Mouse (Mus musculus): ENCODE results near the gene Serpina3k.
A peak's percentile ranks its signal among the peaks of the same experiment; 100 is the strongest.
"Not testable (repeated sequence)": the region's sequence is repeated elsewhere in the genome, so short reads cannot be mapped to it uniquely, and the experiment has no call there.

Serpina3k gene

DNA sequence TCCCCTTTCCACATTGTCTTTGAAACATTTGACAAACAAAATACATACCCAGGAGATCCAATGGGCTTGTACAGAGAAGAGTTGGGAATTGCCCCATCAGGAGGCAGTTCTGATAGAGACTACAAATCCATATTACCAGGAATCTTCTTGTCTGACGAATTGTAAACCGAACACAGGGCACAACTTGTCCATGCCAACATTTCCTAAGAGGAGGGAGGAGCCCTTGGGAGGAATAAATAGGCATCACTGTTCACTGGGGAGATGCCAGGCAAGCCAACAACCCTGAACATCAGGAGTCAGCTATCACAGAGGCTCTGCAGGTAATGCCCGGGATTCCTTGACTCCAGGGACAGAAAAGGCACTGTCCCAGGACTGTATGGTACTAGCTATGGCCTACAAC, at the start of gene Serpina3k, which contains the start of gene Serpina3m:
Gene Serpina3k, plus strand, starts transcription at position 261 of the 400 bp plus-strand sequence.
Gene Serpina3m, plus strand, starts transcription at position 261 of the 400 bp plus-strand sequence.
- DNase-seq (ENCODE audit: low spot score), result not testable (repeated sequence)

DNA sequence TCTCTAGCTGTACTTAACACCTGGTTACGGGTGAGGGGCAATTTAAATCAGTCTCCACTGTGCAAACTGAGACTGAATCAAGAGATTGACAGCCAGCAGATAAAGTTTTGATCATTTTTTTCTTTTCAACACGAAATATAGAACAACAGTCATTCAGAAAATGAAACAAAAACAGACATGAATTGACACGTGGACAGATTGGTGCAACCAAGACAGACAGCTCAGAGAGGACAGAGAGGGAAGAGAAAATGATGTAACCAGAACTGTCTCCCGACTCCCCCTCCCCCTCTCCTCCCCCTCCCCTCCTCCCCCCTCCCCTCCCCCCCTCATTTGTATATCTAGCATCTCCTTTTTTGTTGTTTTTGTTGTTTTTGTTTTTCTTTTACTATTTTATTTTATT, 48.4 kb upstream of the Serpina3k start:
- DNase-seq (ENCODE audit: low spot score), result no peak

DNA sequence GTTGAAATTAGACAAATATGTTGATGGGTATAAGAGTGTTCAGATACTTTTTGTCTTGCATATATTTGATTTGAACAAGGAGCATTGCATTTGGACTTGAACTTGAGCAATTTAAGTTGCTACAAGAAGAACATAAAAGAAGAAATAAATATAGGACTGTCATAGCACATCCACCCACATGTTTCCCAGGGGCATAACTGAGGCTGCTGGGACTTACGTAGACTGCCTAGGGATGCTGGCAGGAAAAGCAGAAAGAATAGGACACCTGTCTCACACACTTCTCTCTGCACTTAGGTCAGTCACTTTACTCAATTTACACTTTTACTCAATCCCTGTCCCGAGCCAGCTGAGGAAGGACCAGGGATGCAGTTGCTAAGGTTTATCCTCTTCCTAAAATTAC, 44.3 kb upstream of the Serpina3k start:
- DNase-seq (ENCODE audit: low spot score), result no peak

DNA sequence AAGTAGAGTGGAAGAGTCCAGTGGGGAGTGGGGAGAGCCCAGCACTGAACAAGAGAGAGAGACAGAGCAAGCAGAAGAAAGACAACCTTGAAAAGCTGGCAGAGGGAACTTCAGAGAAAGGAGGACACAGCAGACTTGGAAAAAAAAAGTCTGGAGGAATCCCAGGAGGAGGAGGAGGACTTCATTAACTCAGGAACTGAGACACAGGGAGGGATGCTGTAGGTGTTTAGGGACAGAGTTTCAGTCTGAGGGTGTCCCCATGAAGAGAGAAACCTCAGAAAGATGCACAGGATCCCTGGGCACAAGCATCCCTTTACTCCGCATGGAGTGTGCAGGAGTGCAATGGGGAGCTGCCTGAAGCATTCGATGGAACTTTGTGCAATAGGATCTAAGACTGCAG, 40.2 kb upstream of the Serpina3k start:
- DNase-seq (ENCODE audit: low spot score), result no peak

DNA sequence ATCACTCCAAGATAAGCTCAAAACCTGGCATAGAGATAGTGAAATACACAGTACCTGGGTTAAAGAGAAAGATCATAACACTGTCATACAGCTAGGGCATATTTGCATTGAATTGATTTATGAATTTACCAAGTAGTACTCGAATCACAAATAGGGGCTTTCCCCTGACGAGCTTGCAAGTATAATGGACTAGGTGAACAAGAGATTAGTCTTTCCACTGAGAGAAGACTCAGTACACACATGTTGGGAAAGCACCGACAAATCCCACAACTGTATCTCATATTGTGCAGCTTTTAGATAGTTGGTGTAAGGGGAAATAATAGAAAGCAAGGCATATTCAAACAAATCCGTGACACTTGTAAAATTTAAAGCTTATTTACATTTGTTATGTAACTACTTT, 32.3 kb upstream of the Serpina3k start:
- DNase-seq (ENCODE audit: low spot score), result no peak

DNA sequence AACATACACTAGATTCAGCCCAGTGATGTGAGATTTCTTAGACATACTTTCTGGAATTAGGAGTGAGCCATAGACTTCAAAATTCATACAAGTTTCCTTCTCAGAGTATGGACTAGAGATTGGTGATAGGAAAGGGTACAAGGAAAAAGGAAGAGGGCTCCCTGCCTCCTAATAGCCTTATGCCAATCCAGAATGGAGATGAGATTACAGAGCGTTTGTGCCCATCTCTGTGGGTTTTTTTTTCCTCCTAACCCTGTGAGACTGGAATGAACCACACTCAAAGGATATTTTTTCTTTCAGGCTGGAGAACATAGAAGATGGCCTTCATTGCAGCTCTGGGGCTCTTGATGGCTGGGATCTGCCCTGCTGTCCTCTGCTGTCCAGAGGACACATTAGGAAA, 24.0 kb upstream of the Serpina3k start, which contains the start of gene Serpina3j:
Gene Serpina3j, plus strand, starts transcription at position 301 of the 400 bp plus-strand sequence.
- DNase-seq (ENCODE audit: low spot score), result no peak

DNA sequence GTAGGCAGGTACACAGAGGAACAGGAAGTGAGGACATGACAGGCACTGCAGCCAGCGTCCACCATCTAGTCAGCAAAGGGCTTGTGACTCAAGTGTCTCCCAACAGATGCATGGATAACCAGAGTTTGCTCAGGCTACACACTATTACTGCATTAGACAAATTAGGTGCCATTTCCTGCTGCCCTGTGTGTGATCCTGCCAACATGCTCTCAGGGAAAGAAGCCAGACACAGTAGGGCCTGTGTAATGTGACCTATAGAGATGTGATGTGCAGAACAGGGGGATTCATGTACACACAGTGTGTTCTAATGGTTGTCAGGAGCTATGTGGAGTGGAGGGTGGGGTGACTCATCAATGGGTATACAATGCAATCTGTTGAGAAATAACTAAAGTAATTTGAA, 15.8 kb upstream of the Serpina3k start:
- DNase-seq (ENCODE audit: low spot score), result no peak

DNA sequence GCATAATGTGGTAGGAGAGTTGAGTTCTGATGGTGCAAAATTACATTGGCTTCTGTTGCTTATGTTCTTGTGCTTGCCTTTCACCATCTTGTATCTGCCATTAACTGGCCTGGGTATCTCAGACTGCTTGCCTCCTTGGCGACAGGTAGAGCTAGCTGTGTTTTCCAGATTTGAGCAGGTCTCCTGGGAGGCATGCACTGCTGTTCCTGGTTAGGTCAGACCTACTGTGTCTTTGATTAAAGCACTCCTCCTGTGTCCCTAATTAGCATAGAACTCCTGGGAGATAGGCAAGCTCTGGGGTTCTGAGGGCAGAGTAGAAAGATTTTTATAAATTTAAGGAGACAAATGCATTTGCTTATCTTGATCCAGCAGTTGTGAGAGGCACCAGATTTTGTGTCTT, 6.6 kb upstream of the Serpina3k start:
- DNase-seq (ENCODE audit: low spot score), result no peak

DNA sequence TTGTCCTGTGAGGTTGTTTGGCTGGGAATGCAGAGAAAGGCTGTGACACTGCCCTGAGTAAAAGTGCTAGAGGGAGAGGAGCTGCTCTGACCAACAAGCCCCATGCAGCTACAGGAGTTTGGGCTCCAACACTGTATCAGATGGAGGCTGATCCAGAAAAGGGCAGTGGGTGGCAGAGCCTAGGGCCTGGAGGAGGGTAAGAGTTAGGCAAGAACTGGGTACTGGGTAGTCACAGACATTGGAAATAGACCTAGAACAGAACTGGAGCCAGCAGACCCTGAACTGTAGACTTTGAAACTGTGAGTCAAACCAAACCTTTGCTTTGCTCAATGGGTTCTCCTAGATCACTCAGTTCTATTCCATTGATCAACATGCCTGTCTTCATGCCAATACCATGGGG, 1.4 kb upstream of the Serpina3k start:
- DNase-seq (ENCODE audit: low spot score), result not testable (repeated sequence)

DNA sequence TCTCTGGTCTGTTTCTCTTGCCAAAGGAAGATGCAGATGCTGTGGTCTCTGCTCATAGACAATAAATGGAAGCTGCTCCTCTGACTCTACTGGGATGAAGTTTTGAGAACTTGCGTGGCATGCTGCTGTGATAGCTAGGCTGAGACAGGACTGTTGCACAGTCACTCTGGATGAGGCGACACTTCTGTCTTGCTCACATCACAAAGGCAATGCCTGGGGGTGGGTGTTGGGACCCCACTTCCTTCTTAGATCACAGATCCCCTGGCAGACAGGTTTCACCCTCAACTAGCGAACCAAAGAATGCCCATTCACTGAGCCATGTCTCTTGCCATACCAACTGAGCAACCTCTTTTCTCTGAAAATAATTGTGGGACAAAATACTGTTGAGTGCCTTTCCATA, 419 bp downstream of the Serpina3k start:
- no peak for DNase-seq (ENCODE audit: low spot score)

DNA sequence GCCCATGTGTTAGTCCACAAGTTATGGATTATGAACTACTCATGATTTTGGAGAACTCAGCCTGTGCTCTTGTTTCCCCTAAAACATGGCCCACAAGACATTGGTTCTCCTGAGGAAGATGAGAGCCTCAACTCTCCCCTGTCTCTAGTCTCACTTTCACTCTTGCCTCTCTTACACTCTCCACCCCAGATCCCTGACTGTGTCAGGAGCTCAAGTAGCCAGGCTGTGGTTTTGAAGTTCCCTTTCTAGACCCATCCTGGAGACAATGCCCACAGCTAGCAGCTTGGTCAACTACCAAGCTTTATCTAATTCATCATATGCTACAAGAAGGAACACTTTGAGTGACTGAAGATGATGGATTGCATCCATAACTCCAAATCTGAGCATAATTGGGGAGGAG, 4.2 kb downstream of the Serpina3k start:
- DNase-seq (ENCODE audit: low spot score), result not testable (repeated sequence)

DNA sequence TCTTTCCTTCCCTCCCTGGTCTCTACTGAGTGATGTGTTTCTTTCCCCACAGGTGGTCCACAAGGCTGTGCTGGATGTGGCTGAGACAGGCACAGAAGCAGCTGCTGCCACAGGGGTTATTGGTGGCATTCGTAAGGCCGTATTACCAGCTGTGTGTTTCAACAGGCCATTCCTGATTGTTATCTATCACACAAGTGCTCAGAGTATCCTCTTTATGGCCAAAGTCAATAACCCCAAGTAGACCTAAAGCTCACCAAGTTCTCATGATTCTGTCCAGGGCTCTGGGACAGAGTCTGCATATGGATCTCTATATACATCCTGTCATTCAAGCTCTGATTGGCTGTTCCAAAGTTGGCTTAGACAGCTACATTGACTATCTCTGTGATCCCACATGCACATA, 6.9 kb downstream of the Serpina3k start:
- DNase-seq (ENCODE audit: low spot score), result no peak

DNA sequence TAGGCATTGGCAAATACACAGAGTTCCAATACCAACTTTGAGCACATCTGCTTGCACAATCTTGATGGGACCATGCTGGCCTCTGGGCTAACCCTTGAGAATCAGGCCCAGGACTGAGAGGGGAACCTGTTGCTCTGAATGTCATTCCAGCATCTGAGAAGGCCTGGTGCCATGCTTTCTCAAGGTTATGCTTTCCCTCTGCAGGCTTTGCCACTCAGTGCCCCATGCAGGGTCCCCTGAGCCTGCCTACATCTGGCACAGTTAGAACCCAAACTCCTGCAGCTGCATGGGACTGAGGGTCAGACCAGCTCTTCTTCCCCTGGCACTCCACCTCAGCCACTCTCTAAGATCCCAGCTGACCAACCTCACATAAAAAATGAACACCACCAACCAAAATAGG, 7.4 kb downstream of the Serpina3k start:
- DNase-seq (ENCODE audit: low spot score), result no peak

DNA sequence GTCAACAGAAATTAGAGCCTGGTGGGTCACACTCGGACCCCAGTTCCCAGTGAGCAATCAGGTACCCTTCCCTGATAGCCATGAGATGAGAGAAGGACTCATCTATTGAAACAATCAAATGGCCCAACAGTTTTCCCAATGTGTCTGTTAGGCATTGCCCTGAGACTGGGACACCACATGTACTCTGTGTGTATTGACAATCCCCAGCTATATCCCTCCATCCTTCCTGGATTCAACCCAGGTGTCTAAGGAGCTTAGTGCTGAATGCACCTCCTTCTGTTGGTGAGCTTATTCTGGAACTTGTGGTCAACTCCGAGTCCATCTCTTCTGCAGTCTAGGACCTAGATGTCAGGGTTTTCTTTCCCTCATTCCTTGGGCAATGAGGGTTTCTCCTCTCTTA, 8.8 kb downstream of the Serpina3k start:
- no peak for DNase-seq (ENCODE audit: low spot score)

DNA sequence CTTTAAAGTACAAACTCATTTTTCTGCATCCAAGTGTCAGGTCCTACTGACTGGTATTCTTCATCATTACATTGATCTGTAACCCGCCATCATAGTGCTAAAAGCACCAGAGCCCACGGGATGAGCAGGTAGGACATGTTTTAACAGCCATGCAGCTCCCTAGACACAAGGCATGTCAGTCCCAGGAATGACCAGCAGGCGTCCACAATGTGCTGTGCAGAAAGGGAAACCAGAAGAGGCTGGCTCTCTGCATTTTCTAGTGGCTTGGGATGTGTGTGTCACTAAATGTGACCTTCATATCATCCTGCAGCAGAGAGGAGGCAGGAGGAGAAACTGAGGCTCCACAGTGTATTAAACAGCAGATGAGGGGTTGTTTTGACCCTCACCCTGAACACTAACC, 13.5 kb downstream of the Serpina3k start:
- peak; percentile 65 for DNase-seq (ENCODE audit: low spot score)

DNA sequence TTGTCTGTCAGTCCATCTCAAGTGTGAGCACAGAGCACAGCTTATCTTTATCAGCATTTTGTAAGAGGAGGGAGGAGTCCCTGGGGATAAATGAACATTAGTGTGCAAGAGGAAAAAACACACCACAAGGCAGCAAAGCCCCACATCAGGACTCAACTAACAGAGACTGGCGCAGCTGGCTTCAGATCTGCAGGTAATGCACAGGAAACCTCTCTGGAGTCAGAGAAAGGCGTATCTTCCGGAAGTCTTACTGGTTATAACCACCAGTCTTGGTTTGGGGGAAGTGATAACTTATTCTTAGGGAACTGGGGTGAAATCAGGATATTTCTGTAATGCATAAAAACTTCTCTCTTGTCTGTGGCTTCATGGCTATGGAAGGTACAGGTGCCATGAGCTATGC, 17.7 kb downstream of the Serpina3k start:
- DNase-seq (ENCODE audit: low spot score), result no peak

DNA sequence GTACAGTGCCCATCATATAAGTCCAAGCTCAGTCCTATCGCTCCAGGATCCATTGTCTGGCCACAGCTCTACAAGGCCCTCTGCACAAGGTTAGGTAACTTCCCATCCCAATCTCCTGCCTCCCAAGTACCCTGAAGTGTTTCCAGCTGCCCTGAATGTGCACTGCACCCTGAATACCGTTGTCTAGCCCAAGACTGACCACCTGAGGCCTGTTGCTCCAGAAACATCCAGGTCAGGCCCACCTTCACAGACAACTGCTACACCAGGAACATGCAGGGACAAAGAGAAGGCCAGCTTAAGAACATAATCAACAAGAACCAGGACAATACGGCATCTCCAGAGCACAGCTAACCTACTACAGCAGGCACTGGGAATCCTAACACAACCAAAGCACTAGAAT, 31.7 kb downstream of the Serpina3k start:
- DNase-seq (ENCODE audit: low spot score), result no peak

DNA sequence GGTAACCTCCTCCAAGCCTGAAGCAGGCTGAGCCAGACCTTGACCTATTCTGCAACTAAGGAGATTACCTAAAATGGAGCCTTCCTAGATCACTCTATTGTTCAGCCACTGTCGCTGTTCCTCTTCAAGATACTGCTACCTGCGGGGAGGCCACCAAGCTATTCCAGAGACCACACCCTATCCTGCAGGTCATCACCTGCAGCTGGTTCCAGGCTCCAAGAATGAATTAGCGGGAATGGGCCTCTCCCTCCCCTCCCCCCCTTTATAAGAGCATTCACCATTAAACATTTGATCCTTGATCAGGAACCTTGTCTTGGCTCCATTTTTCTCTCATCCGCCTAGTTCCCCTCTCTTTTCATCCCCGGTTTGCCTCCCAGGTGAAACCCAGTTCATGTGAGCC, 38.9 kb downstream of the Serpina3k start:
- not testable (repeated sequence) for DNase-seq (ENCODE audit: low spot score)

DNA sequence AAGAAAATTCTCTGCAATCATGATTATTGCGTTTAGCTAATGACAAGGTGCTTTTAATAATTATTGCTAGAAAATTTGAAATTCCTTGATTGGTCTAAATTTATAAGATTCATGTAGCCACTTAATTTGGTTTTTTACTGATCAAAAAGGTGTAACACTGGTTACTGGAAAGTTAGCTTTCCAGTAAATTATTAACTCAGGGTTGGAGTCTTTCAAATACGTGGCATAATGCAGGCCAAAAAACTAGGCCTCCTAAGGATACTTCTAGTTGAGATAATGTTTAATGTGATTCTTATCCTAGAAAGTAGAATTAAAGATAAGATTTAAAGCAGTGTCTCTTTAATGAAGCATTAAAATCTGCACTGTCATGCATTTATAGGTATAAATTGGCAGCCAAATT, 40.1 kb downstream of the Serpina3k start:
- DNase-seq (ENCODE audit: low spot score), result not testable (repeated sequence)

DNA sequence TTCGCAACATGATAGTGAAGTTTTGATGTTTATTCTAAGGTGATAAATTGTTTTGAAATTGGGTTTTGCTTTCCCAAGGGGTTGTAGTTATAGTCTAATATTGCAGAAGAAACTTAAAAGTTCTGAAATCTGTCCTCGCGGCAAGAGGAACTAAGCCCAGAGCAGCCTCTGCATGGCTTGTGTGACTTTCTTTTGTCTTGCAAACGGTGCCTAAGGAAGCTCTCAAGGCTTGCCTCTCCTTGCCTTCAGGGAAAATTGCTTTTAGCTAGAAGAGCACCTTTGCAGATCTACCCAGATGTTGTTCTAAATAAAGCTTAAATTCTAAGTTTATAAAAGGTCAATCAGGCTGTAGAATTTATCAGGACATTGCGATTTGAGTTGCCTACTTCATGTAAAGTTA, 40.5 kb downstream of the Serpina3k start:
- not testable (repeated sequence) for DNase-seq (ENCODE audit: low spot score)

DNA sequence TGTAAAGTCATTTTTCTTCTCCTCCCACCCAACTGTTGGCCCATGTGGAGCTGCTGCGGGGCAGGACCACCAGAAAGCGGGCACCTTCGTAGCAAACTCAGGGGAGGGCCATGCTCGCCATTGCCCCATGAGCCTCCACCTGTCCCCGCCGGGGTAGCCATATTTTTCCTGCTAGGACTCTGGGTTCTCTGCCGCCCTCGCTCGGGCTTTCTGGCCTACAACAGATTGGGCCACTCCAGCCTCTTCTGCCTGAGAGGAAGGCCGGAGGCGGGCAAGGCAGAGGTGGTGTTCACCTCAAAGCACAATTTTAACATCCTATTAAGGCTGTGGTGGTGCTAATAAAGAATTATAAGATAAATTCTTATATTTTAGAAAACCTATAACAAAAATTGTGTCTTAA, 41.6 kb downstream of the Serpina3k start:
- no peak for DNase-seq (ENCODE audit: low spot score)

DNA sequence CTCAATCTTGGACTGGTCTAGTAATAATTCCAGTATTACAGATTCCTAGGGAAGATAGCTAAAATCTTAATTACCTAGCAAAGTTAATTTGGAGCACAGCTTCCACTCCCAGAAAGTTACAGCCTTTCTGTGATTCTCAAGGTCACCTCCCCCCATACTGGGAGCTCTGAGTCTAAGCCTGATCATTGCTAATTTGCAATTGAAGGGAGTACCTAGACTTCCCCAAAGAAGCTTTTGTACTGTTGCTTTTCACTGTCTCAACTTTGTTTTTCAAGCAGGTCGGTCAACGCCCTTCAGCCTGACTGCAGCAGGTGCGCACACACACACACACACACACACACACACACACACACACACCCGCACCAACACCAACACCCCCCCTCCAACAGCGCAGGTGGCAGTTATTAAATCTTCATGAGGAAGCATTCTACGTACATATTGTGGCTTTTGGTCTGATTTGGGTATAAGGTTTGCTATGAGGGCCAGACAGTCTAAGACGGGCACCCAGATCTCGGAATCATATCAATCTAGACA, 42.9 kb downstream of the Serpina3k start:
- not testable (repeated sequence) for DNase-seq (ENCODE audit: low spot score)

DNA sequence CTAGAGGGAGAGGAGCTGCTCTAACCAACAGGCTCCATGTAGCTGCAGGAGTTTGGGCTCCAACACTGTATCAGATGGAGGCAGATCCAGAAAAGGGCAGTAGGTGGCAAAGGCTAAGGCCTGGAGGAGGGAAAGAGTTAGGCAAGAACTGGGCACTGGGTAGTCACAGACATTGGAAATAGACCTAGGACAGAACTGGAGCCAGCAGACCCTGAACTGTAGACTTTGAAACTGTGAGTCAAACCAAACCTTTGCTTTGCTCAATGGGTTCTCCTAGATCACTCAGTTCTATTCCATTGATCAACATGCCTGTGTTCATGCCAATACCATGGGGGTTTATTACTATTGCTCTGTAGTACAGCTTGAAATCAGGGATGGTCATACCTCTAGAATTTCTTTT, 47.7 kb downstream of the Serpina3k start:
- DNase-seq (ENCODE audit: low spot score), result not testable (repeated sequence)

DNA sequence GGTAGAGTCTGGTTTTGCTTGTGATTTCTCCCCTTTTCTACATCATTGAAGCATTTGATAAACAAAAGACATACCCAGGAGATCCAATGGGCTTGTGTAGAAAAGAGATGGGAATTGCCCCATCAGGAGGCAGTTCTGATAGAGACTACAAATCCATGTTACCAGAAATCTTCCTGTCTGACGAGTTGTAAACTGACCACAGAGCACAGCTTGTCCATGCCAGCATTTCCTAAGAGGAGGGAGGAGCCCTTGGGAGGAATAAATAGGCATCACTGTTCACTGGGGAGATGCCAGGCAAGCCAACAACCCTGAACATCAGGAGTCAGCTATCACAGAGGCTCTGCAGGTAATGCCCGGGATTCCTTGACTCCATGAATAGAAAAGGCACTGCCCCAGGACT, 48.6 kb downstream of the Serpina3k start:
- not testable (repeated sequence) for DNase-seq (ENCODE audit: low spot score)

DNA sequence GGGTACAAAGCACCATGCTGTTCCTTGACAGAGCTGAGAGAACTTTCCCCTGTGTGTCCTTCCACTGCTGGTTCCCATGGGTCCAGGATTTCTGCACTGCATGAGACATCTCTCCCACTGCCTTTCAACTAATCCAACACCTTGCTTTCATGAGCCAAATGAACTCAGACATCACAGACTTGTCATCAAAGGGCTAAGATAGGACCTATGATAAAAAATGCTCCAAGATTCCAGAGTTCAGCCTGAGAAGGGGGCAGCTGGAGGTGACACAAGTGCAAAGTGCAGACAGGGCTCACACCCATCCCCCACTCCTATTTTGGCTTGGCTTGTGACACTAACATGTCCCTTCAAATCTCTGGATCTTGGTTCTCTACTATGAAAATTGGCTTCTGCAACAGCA, 50.2 kb downstream of the Serpina3k start:
- DNase-seq (ENCODE audit: low spot score), result no peak

Data from embryo, embryonic 10.5 days (tissue).